21 mouse cellular contexts compared by ENCODE assay signal in the genomic region with DNA sequence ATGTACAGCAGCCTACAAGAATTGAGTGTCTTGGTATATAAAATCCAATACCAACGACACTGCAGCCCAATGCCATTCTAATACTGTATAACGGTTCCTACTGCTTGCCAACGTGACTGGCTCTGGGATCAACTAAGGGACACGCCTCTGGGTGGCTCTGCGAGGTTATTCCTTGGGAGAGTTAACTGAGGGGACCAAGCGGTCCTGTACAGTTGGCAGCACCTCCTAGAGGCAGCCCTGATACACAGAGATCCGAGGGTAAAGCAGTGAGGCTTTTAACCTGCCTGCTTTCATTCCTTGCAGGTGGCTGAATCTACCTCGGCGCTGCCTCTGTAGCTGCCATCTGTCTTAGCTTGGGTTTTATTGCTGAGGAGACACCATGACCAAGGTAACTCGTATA. TPM values are rescaled to one million over a fixed set of nuclear protein-coding genes. Genes with fewer than 3 reads are reported as not detected.
DNase-seq lines count a peak whose midpoint lies in the region; ATAC-seq and TF ChIP-seq lines count a peak whose summit lies in the region.
"Had no signal": no experiment of that assay in that cellular context is flagged by ENCODE, and none has a peak within 500 bp of the region (broad histone marks: within the 10 kb centered on the region; RNA-seq: fewer than 3 reads in every experiment).

No protein-coding gene starts in this region.

- H3K27ac ChIP-seq in intestine, postnatal 0 days (ENCODE audit: low read depth, low read length) = no peak overlapping the region
- no peak overlapping the region for H3K27ac ChIP-seq in intestine, embryonic 15.5 days
- H3K27ac ChIP-seq: embryonic facial prominence, embryonic 10.5 days; embryonic facial prominence, embryonic 12.5 days; forebrain, embryonic 13.5 days; forebrain, embryonic 15.5 days had no signal

- ATAC-seq in intestine, postnatal 0 days = no peak
- no peak for ATAC-seq in intestine, embryonic 15.5 days
- ATAC-seq: activated CD4-positive, CD25-positive, alpha-beta regulatory T cell, adult 4 months; forebrain, embryonic 13.5 days; forebrain, embryonic 15.5 days; forebrain, postnatal 0 days; Patski had no signal

- WGBS in intestine, postnatal 0 days = 73% methylated on average over 10 of the region's 10 CpGs
- 78% methylated on average over 10 of the region's 10 CpGs for WGBS in intestine, embryonic 15.5 days

- H3K4me2 ChIP-seq in intestine, postnatal 0 days (replicated peaks; ENCODE audit: low read depth) = no peak overlapping the region
- H3K4me2 ChIP-seq in intestine, embryonic 15.5 days (replicated peaks) = no peak overlapping the region
- H3K4me2 ChIP-seq: embryonic facial prominence, embryonic 12.5 days; forebrain, embryonic 13.5 days; forebrain, embryonic 15.5 days had no signal

- H3K4me3 ChIP-seq in intestine, postnatal 0 days (ENCODE audit: low read depth, low read length) = no peak overlapping the region
- H3K4me3 ChIP-seq in intestine, embryonic 15.5 days (replicated peaks) = no peak overlapping the region
- H3K4me3 ChIP-seq: embryonic facial prominence, embryonic 10.5 days; embryonic facial prominence, embryonic 12.5 days; forebrain, embryonic 13.5 days; forebrain, embryonic 15.5 days had no signal

- 0 out of 2 replicates have a peak, but pooled peaks have one; percentile 16 for TF ChIP-seq CTCF in intestine, postnatal 0 days (IDR thresholded peaks at IDR 0.05; ENCODE audit: low read depth)

- no peaks in the 10 kb centered on the region for H3K9me3 ChIP-seq in intestine, postnatal 0 days (ENCODE audit: control insufficient read depth)
- H3K9me3 ChIP-seq in intestine, embryonic 15.5 days = no peaks in the 10 kb centered on the region
- H3K9me3 ChIP-seq: embryonic facial prominence, embryonic 10.5 days; embryonic facial prominence, embryonic 12.5 days; forebrain, embryonic 13.5 days; forebrain, embryonic 15.5 days; G1E had no signal

- no peaks in the 10 kb centered on the region for H3K27me3 ChIP-seq in intestine, postnatal 0 days (replicated peaks; ENCODE audit: control insufficient read depth, insufficient read depth, low read length)
- H3K27me3 ChIP-seq in intestine, embryonic 15.5 days (replicated peaks) = no peaks in the 10 kb centered on the region
- H3K27me3 ChIP-seq: embryonic facial prominence, embryonic 12.5 days; forebrain, embryonic 13.5 days; forebrain, embryonic 15.5 days; Patski had no signal

- no peaks in the 10 kb centered on the region for H3K4me1 ChIP-seq in intestine, postnatal 0 days (replicated peaks; ENCODE audit: control insufficient read depth, insufficient read depth, low read length)
- no peaks in the 10 kb centered on the region for H3K4me1 ChIP-seq in intestine, embryonic 15.5 days (replicated peaks)

- DNase-seq in R1 (ENCODE audit: low read depth, low spot score) = peak; percentile 50
- DNase-seq in kidney, postnatal 36 days = no peak
- no peak for DNase-seq in liver
- DNase-seq: adrenal gland, adult 8-10 months; adrenal gland, postnatal 14 days; adrenal gland, postnatal 36 days; cerebellum, adult 11-12 months; cerebellum, adult 2 months; cerebellum, adult 9-10 months; cerebellum, postnatal 10 days; cerebellum, postnatal 25 days; forebrain, postnatal 0 days had no signal

- no peaks in the 10 kb centered on the region; the same call in 1 of the 2 replicates for H3K36me3 ChIP-seq in intestine, postnatal 0 days (ENCODE audit: control insufficient read depth, insufficient read depth)
- H3K36me3 ChIP-seq in intestine, embryonic 15.5 days = no peaks in the 10 kb centered on the region
- H3K36me3 ChIP-seq: forebrain, embryonic 15.5 days had no signal

- H3K9ac ChIP-seq in intestine, postnatal 0 days (ENCODE audit: low read depth, low read length) = no peak overlapping the region
- H3K9ac ChIP-seq in intestine, embryonic 15.5 days = no peak overlapping the region
- H3K9ac ChIP-seq: embryonic facial prominence, embryonic 12.5 days; forebrain, embryonic 13.5 days; forebrain, embryonic 15.5 days; forebrain, postnatal 0 days had no signal

RNA-seq across cellular contexts. Expression of a gene that starts 3.1 kb away (rescaled TPM):
- polyA plus RNA-seq in intestine, postnatal 0 days (2015; fragmentation: Nextera tagmentation; extraction: Ambion mirVana) = 4.6 and 5.3 TPM in 2 replicates
- polyA plus RNA-seq in intestine, embryonic 15.5 days (2015; fragmentation: Nextera tagmentation; extraction: Ambion mirVana) = 6.9 and 7.5 TPM in 2 replicates

RNA-seq across cellular contexts. Expression of a gene that starts 49.1 kb away (rescaled TPM):
- polyA plus RNA-seq in intestine, postnatal 0 days (2015; fragmentation: Nextera tagmentation; extraction: Ambion mirVana) = 12.3 and 12.5 TPM in 2 replicates
- polyA plus RNA-seq in intestine, embryonic 15.5 days (2015; fragmentation: Nextera tagmentation; extraction: Ambion mirVana) = 23.8 and 30.6 TPM in 2 replicates
